Mouse (Mus musculus) liver, embryonic 16.5 days (tissue): ENCODE measurements around the gene Psapl1. TPM values are rescaled to one million over a fixed set of nuclear protein-coding genes. Genes with fewer than 3 reads are reported as not detected.

Experiments used
- ATAC-seq: fragments of 200-750 bp; cut with Nextera tagmentation; 2 replicates; pipeline ENCODE4 v1.8.0; 2017; ENCODE audit warnings: low read depth, mild to moderate bottlenecking, moderate number of reproducible peaks, moderate library complexity
- H3K27ac ChIP-seq: fragments of 300-500 bp; sonication (generic); 2 replicates; pipeline ENCODE4 v1.5.1; 2014; ENCODE audit warnings: mild to moderate bottlenecking, low read length
- H3K27me3 ChIP-seq: fragments of 300-500 bp; sonication (generic); 2 replicates; pipeline ENCODE4 v1.6.1; 2014; ENCODE audit warnings: low read depth, low read length, mixed read lengths; ENCODE audit not compliant: control insufficient read depth, insufficient read depth
- H3K36me3 ChIP-seq: fragments of 300-500 bp; sonication (generic); 2 replicates; pipeline ENCODE4 v1.6.1; 2014; ENCODE audit warnings: mild to moderate bottlenecking; ENCODE audit not compliant: control insufficient read depth, insufficient read depth
- H3K4me1 ChIP-seq: fragments of 300-500 bp; sonication (generic); 2 replicates; pipeline ENCODE4 v1.6.1; 2014; ENCODE audit warnings: low read depth, low read length, mixed read lengths; ENCODE audit not compliant: control insufficient read depth
- H3K4me2 ChIP-seq: fragments of 300-500 bp; sonication (generic); 2 replicates; pipeline ENCODE4 v1.6.1; 2014; ENCODE audit warnings: low read depth, low read length, mixed read lengths
- H3K4me3 ChIP-seq: fragments of 300-500 bp; sonication (generic); 2 replicates; pipeline ENCODE4 v1.5.1; 2014; ENCODE audit warnings: low read depth, mild to moderate bottlenecking, low read length
- H3K9ac ChIP-seq: fragments of 300-500 bp; sonication (generic); 2 replicates; pipeline ENCODE4 v1.6.1; 2014; ENCODE audit warnings: low read depth, low read length
- H3K9me3 ChIP-seq: fragments of 300-500 bp; sonication (generic); replicated peaks from 2 replicates; pipeline ENCODE4 v1.6.1; 2016; ENCODE audit warnings: low read length; ENCODE audit not compliant: control insufficient read depth
- WGBS: fragments of 180-500 bp; shearing (Covaris S2); extraction: QIAGEN DNeasy Blood & Tissue Kit; methylation state at CpG from one replicate; pipeline ENCODE4 v1.1.7; 2014; ENCODE audit not compliant: insufficient replicate concordance; 5-methylcytosine and 5-hydroxymethylcytosine counted together
- polyA plus RNA-seq: library from polyadenylated mRNA; unstranded; fragments of >200 nt; fragmentation: Nextera tagmentation; extraction: Ambion mirVana; gene quantifications from 2 replicates; pipeline ENCODE4 v1.2.1, GENCODE M21; 2015

The Psapl1 gene
- polyA plus RNA-seq, 1 experiment from 2014 or later: not detected

DNA sequence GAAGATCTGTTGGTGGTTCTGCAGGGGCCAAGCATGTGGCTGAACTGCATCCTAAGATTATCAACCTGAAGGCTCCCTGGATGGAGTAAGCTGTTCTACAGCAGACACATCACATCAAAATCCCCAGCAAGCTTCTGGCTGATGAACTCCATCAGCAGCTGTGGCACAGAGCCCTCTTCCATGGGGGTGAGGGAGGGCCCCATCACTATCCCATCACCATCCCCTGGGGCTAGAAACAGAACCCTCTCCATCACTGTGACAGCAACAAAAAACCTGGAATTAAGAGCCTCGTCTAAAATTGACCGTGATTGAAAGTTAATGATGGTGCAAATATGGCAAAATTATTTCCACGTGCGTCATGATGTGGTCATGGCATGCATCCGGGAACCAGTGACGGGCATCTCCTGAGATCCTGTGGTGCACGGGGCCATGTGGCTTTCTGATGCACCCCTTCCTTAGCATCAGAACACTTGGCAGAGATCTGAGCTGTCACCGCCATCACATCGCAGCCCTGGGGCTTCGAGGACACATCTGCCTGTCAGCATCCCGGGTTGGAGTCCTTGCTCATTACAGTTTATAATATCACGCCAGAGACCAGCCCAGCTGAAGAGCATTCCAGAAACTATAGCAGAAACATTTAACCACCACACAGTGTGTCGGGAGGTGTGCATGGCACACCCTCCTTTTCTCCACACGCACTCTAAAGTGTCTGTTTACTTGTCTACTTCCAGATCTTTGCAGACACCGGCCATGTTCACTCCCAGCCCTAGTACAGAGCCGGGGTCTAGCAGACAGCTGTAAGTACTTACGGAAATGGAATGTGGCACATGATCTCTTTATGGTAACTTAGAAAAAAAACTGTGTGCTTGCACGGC, 51.1 kb downstream of the Psapl1 start:
- no peak for ATAC-seq
- no peak overlapping the region for H3K4me2 ChIP-seq
- H3K9me3 ChIP-seq: no peaks in the 10 kb centered on the region
- H3K9ac ChIP-seq: no peak overlapping the region
- WGBS: 60% methylated on average over 18 of the region's 18 CpGs
- H3K27ac ChIP-seq: no peak overlapping the region
- no peaks in the 10 kb centered on the region for H3K4me1 ChIP-seq
- no peak overlapping the region for H3K4me3 ChIP-seq
- no peaks in the 10 kb centered on the region for H3K36me3 ChIP-seq
- H3K27me3 ChIP-seq: no peaks in the 10 kb centered on the region

Other genes with a start within 250 kb of the Psapl1 start
- 0.76 and 0.99 TPM in 2 replicates for gene Sorcs2, start 194.1 kb downstream of the Psapl1 start, polyA plus RNA-seq